Mouse (Mus musculus): Measurements from ENCODE around the gene Tlx2.
A peak's percentile ranks its signal among the peaks of the same experiment; 100 is the strongest.

- TF ChIP-seq CTCF (IDR thresholded peaks at IDR 0.05; ENCODE audit: low read depth, low read length): peak; percentile 54; the same call in 1 of the 2 replicates
- no peak for TF ChIP-seq POLR2A (IDR thresholded peaks at IDR 0.05; ENCODE audit: borderline replicate concordance, low read depth, low read length)
Measured at GRCm38 (mm10) chr6:83107566-83108400, 37.7 kb upstream of the Tlx2 start.

Data from bone marrow macrophage, adult 2 months (primary cell).